Mouse (Mus musculus): ENCODE measurements around the gene B2m.

Gene B2m

DNA sequence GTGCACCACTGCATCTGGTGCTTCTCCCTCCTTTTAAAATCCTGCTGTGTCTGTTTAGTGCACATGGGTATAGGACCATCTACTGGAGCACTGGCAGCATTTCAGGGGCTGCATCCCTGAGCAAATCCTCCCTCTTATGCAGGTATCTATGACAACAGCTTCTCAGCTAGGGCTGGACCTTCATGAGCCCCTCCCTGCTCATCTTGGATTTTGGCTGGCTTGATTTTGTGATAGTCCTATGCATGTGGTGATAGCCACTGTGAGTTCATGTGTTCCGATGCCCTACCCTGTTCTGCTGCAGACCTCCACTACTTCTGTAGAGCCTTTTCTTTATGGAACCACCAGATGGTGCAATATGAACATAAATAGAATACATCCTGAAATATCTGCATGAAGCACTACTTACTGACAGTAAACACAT, 47.0 kb downstream of the B2m start:
- peak; percentile 60 for DNase-seq (ENCODE audit: low spot score)

DNA sequence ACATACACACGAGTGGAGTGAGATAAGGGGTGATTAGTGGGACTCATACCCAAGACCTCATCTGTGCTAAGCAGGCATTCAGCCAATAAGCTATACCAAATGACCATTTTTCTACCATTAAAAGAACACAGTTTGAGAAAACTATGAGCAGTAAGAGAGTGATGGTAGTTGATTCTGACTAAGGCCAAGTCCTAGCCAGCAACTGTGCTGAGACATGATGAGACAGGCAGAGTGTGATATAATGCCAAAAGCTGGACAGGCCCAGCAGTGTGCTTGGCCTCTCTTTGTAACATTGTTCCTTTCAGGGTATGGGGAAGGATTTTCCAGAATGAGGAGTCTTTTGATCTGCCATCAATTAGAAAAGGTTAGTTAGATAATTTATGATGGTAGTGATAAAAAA, 54.0 kb downstream of the B2m start:
- DNase-seq (ENCODE audit: low spot score): no peak

Measured in embryo, embryonic 10 days (tissue).